Mouse (Mus musculus) embryonic facial prominence, embryonic 13.5 days (tissue): ENCODE data around the gene Tmem176b. TPM values are rescaled to one million over a fixed set of nuclear protein-coding genes. Genes with fewer than 3 reads are reported as not detected.

Source experiments
- ATAC-seq: fragments of 200-750 bp; cut with Nextera tagmentation; 2 replicates; pipeline ENCODE4 v1.8.0; 2017; ENCODE audit warnings: low read depth; ENCODE audit not compliant: insufficient number of reproducible peaks, insufficient read depth, low FRiP score, low TSS enrichment
- H3K27ac ChIP-seq: fragments of 300-500 bp; sonication (generic); 2 replicates; pipeline ENCODE4 v1.5.1; 2015; ENCODE audit warnings: moderate library complexity, mild to moderate bottlenecking, inconsistent platforms
- H3K27me3 ChIP-seq: fragments of 300-500 bp; sonication (generic); 2 replicates; pipeline ENCODE4 v1.6.1; 2015; ENCODE audit warnings: mild to moderate bottlenecking, inconsistent platforms
- H3K36me3 ChIP-seq: fragments of 300-500 bp; sonication (generic); 2 replicates; pipeline ENCODE4 v1.6.1; 2015; ENCODE audit warnings: mild to moderate bottlenecking, inconsistent platforms
- H3K4me1 ChIP-seq: fragments of 300-500 bp; sonication (generic); 2 replicates; pipeline ENCODE4 v1.6.1; 2015; ENCODE audit warnings: inconsistent platforms
- H3K4me2 ChIP-seq: fragments of 300-500 bp; sonication (generic); 2 replicates; pipeline ENCODE4 v1.6.1; 2015; ENCODE audit warnings: moderate library complexity, mild to moderate bottlenecking, inconsistent platforms
- H3K4me3 ChIP-seq: fragments of 300-500 bp; sonication (generic); 2 replicates; pipeline ENCODE4 v1.5.1; 2015; ENCODE audit warnings: mild to moderate bottlenecking, inconsistent platforms
- H3K9ac ChIP-seq: fragments of 300-500 bp; sonication (generic); 2 replicates; pipeline ENCODE4 v1.6.1; 2015; ENCODE audit warnings: mild to moderate bottlenecking, inconsistent platforms
- H3K9me3 ChIP-seq: fragments of 300-500 bp; sonication (generic); 2 replicates; pipeline ENCODE4 v1.6.1; 2016; ENCODE audit warnings: inconsistent platforms
- WGBS: fragments of 180-500 bp; shearing (Covaris S2); methylation state at CpG from one replicate; pipeline ENCODE4 v1.1.7; 2015; ENCODE audit warnings: mixed read lengths; 5-methylcytosine and 5-hydroxymethylcytosine counted together
- polyA plus RNA-seq: library from polyadenylated mRNA; unstranded; fragments of >200 nt; fragmentation: Nextera tagmentation; extraction: Ambion mirVana; gene quantifications from 2 replicates; pipeline ENCODE4 v1.2.1, GENCODE M21; 2015

Tmem176b gene
- polyA plus RNA-seq, 1 experiment from 2014 or later = 171 TPM

DNA sequence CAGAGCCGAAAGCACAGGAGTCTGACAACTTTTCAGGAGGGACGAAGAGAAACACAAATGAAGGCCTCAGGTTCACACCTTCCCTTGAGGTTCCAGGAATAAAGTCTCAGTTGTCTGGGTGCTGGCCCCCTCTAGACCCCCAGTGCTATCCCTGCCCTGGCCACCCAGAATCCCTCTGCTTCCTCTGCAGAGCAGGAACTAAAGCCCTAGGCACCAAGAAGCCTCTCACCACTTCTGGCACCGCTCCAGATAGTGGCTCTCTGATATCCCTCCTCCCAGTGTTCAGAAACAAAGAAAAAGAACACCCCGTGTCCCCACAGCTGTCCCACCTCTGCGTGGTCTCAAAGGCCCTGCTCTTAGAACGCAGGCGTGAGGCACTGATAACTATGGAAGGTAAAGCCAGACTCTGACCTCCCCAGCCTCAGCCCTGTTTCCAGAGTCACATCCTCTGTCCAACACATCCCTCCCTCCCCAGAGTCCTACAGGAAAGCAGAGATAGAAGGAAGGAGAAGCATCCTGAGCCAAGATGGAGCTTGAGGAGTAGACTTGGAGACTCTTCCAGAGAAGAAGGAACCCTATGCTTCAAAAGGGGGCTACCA is 826 bp downstream of the Tmem176b start, which contains the start of gene Tmem176a:
Gene Tmem176a, plus strand, starts transcription at position 549 of the 599 bp plus-strand sequence.
- H3K9me3 ChIP-seq = no peaks in the 10 kb centered on the region
- H3K27ac ChIP-seq = peak within 1 kb of the TSS; percentile 92
- peak within 1 kb of the TSS; percentile 75 for H3K9ac ChIP-seq
- H3K4me3 ChIP-seq = peak within 1 kb of the TSS; percentile 56
- peaks cover 53% of the 10 kb centered on the region for H3K36me3 ChIP-seq
- 16% methylated on average over 7 of the region's 7 CpGs for WGBS
- peak within 1 kb of the TSS; percentile 81 for H3K4me2 ChIP-seq
- H3K27me3 ChIP-seq = no peaks in the 10 kb centered on the region
- peak; percentile 18; the same call in 1 of the 2 replicates for ATAC-seq
- H3K4me1 ChIP-seq = peaks cover 44% of the 10 kb centered on the region

GRCm38 (mm10) chr6:48838321-48839080 is 2.8 kb downstream of the Tmem176b start:
- Histone ChIP-seq H3K27me3 (no peaks in the 10 kb centered on the region), H3K4me2 (peak overlapping the region; percentile 81), H3K36me3 (peaks cover 54% of the 10 kb centered on the region), H3K27ac (no peak overlapping the region), H3K9ac (no peak overlapping the region), H3K4me3 (no peak overlapping the region), H3K9me3 (no peaks in the 10 kb centered on the region), H3K4me1 (peaks cover 40% of the 10 kb centered on the region)
- 79% methylated on average over 6 of the region's 6 CpGs for WGBS
- no peak for ATAC-seq

- Histone ChIP-seq H3K4me1 (peaks cover 38% of the 10 kb centered on the region), H3K36me3 (peaks cover 61% of the 10 kb centered on the region), H3K9me3 (0 out of 2 replicates have a peak, but pooled peaks cover 3% of the 10 kb centered on the region), H3K4me3 (no peak overlapping the region), H3K27me3 (no peaks in the 10 kb centered on the region), H3K27ac (no peak overlapping the region), H3K4me2 (no peak overlapping the region), H3K9ac (no peak overlapping the region)
- 84% methylated on average over 7 of the region's 7 CpGs for WGBS
- ATAC-seq = no peak
Measured at GRCm38 (mm10) chr6:48837516-48837915, 3.8 kb downstream of the Tmem176b start.

DNA sequence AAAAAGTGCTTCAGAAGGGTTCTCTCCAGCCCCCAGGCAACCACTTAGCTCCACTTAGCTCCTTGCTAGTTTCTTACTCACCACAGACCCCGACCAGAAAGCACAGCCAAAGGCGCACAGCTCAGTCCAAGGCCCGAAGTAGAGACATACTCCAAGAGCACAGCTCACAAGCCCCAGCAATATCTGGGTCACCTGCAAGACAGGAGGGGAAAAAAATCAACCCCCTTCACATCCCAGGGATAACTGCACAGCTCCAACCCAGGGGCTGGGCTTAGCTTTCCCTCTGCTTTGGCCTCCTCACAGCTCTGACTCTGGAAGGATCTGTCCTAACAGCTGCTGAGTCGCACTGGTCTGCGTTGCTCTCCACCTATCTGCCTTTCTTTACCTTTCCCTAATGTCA is 5.2 kb downstream of the Tmem176b start:
- no peaks in the 10 kb centered on the region for H3K27me3 ChIP-seq
- H3K27ac ChIP-seq = no peak overlapping the region
- H3K4me3 ChIP-seq = no peak overlapping the region
- ATAC-seq = no peak
- peaks cover 25% of the 10 kb centered on the region for H3K4me1 ChIP-seq
- WGBS = 83% methylated on average over 5 of the region's 5 CpGs
- 0 out of 2 replicates have a peak, but pooled peaks cover 3% of the 10 kb centered on the region for H3K9me3 ChIP-seq
- H3K9ac ChIP-seq = no peak overlapping the region
- peaks cover 65% of the 10 kb centered on the region for H3K36me3 ChIP-seq
- no peak overlapping the region for H3K4me2 ChIP-seq

DNA sequence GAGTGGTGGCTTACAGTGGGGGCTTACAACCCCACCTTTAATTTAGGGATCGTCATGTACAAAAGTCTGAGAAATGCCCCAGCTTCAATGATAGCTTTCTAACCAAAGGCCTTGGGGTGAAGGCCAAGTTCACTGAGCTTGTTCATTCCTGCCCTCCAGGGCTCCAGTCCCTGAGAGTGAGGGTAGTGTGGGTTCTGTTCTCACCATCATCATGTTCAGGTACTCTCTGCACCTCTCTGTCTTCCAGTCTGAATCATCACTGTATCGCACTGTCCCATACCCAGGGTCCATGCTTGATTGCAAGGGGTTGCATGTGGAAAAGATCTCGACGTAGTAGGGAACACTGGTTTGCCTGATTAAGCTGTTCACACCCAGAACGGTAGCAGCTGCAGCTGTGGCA is 6.1 kb downstream of the Tmem176b start:
- no peak for ATAC-seq
- H3K9ac ChIP-seq = no peak overlapping the region
- H3K4me1 ChIP-seq = peaks cover 18% of the 10 kb centered on the region
- no peak overlapping the region for H3K4me2 ChIP-seq
- 0 out of 2 replicates have a peak, but pooled peaks cover 3% of the 10 kb centered on the region for H3K9me3 ChIP-seq
- H3K27me3 ChIP-seq = no peaks in the 10 kb centered on the region
- 87% methylated on average over 5 of the region's 5 CpGs for WGBS
- no peak overlapping the region for H3K4me3 ChIP-seq
- no peak overlapping the region for H3K27ac ChIP-seq
- H3K36me3 ChIP-seq = peaks cover 65% of the 10 kb centered on the region

GRCm38 (mm10) chr6:48833515-48833914 is 7.8 kb downstream of the Tmem176b start:
- H3K27me3 ChIP-seq = no peaks in the 10 kb centered on the region
- H3K9ac ChIP-seq = no peak overlapping the region
- H3K36me3 ChIP-seq = peaks cover 64% of the 10 kb centered on the region
- 93% methylated on average over 4 of the region's 4 CpGs for WGBS
- 0 out of 2 replicates have a peak, but pooled peaks cover 3% of the 10 kb centered on the region for H3K9me3 ChIP-seq
- no peak overlapping the region for H3K4me2 ChIP-seq
- no peak overlapping the region for H3K27ac ChIP-seq
- no peak for ATAC-seq
- H3K4me3 ChIP-seq = no peak overlapping the region
- peaks cover 3% of the 10 kb centered on the region for H3K4me1 ChIP-seq

- no peaks in the 10 kb centered on the region for H3K27me3 ChIP-seq
- H3K9ac ChIP-seq = no peak overlapping the region
- H3K4me1 ChIP-seq = no peaks in the 10 kb centered on the region
- no peak overlapping the region for H3K4me3 ChIP-seq
- 0 out of 2 replicates have a peak, but pooled peaks cover 3% of the 10 kb centered on the region for H3K9me3 ChIP-seq
- H3K27ac ChIP-seq = no peak overlapping the region
- 93% methylated on average over 1 of the region's 1 CpGs for WGBS
- ATAC-seq = no peak
- no peak overlapping the region for H3K4me2 ChIP-seq
- H3K36me3 ChIP-seq = peaks cover 53% of the 10 kb centered on the region
Measured at GRCm38 (mm10) chr6:48832426-48832825, 8.9 kb downstream of the Tmem176b start.

DNA sequence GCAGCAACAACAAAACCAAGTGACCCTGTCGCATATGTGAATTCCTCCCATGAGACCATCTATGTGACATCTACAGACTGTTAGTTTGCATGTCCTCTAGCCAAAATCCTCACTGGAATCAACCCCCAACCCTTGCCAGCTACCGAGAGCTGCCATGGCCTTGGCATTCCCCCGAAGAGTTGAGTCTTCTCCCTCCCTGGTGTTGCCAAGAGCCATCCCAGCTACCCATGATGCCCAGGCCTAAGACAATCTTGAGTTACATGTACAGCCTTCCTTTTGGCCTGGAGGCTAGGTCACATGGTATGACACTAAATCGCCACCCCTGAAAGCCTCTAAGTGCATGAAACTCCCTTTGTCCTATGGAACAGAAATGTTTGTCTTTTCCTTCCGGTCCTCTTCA is 10.2 kb downstream of the Tmem176b start:
- Histone ChIP-seq H3K27me3 (no peaks in the 10 kb centered on the region), H3K9ac (no peak overlapping the region), H3K4me2 (no peak overlapping the region), H3K36me3 (peaks cover 41% of the 10 kb centered on the region), H3K9me3 (0 out of 2 replicates have a peak, but pooled peaks cover 3% of the 10 kb centered on the region), H3K27ac (no peak overlapping the region), H3K4me1 (no peaks in the 10 kb centered on the region), H3K4me3 (no peak overlapping the region)
- WGBS = 80% methylated on average over 5 of the region's 5 CpGs
- ATAC-seq = no peak

DNA sequence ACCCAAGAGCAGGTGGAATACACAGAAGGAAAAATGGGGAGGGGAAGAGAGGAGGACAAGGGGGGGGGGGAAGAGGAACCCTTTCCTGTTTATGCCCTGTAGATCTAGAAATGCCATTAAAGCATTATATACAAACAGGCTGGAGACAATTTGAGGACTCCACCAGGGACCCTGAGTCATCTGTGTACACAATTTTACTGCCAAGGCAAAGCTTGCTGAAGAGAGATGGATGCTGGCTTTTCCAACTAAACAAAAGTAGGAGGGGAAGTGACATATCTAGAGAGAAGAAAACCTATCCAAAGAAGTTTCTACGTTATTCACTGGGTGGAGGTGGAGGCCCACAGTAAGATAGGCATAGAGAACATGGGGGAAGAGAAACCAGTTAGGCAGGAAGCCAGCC is 11.1 kb downstream of the Tmem176b start:
- H3K27ac ChIP-seq = no peak overlapping the region
- no peak overlapping the region for H3K4me2 ChIP-seq
- no peaks in the 10 kb centered on the region for H3K4me1 ChIP-seq
- 0 out of 2 replicates have a peak, but pooled peaks cover 3% of the 10 kb centered on the region for H3K9me3 ChIP-seq
- ATAC-seq = no peak
- 56% methylated on average over 1 of the region's 1 CpGs for WGBS
- H3K4me3 ChIP-seq = no peak overlapping the region
- no peaks in the 10 kb centered on the region for H3K27me3 ChIP-seq
- H3K36me3 ChIP-seq = peaks cover 32% of the 10 kb centered on the region
- H3K9ac ChIP-seq = no peak overlapping the region

DNA sequence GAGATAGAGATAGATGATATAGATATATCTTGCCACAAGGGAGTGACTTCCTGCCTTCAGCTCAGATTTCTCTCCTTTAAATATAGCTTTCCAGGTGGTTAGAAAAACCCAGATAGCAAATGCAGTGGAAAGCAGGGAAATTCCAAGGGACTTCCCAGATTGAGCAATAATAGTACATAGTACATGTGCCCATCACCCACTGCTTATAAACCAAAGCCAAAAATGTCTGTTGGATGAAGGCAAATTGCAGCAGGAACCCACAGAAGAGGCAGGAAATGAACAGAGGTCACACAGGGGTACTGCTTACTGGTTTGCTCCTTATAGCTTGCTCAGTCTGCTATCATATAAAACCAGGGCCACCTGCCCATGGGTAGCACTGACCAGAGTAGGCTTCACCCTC is 11.6 kb downstream of the Tmem176b start:
- Histone ChIP-seq H3K9ac (no peak overlapping the region), H3K4me2 (no peak overlapping the region), H3K4me1 (no peaks in the 10 kb centered on the region), H3K36me3 (peaks cover 26% of the 10 kb centered on the region), H3K9me3 (0 out of 2 replicates have a peak, but pooled peaks cover 3% of the 10 kb centered on the region), H3K27me3 (no peaks in the 10 kb centered on the region), H3K27ac (no peak overlapping the region), H3K4me3 (no peak overlapping the region)
- ATAC-seq = no peak

- no peaks in the 10 kb centered on the region for H3K27me3 ChIP-seq
- no peak for ATAC-seq
- WGBS = 67% methylated on average over 1 of the region's 1 CpGs
Measured at GRCm38 (mm10) chr6:48828976-48829375, 12.3 kb downstream of the Tmem176b start.

GRCm38 (mm10) chr6:48825016-48825415 is 16.3 kb downstream of the Tmem176b start:
- no peak overlapping the region for H3K4me3 ChIP-seq
- no peak overlapping the region for H3K9ac ChIP-seq
- H3K9me3 ChIP-seq = no peaks in the 10 kb centered on the region
- 0 out of 2 replicates have a peak, but pooled peaks cover 5% of the 10 kb centered on the region for H3K4me1 ChIP-seq
- H3K36me3 ChIP-seq = no peaks in the 10 kb centered on the region
- H3K4me2 ChIP-seq = no peak overlapping the region
- ATAC-seq = no peak
- H3K27ac ChIP-seq = no peak overlapping the region
- WGBS = 58% methylated on average over 7 of the region's 7 CpGs
- H3K27me3 ChIP-seq = no peaks in the 10 kb centered on the region

More at GRCm38 (mm10) chr6:48828976-48829375, 12.3 kb downstream of the Tmem176b start:
- Histone ChIP-seq H3K27ac (no peak overlapping the region), H3K36me3 (peaks cover 19% of the 10 kb centered on the region), H3K4me3 (no peak overlapping the region), H3K9me3 (0 out of 2 replicates have a peak, but pooled peaks cover 3% of the 10 kb centered on the region), H3K4me1 (0 out of 2 replicates have a peak, but pooled peaks cover 2% of the 10 kb centered on the region), H3K4me2 (no peak overlapping the region), H3K9ac (no peak overlapping the region)
